Mouse (Mus musculus) megakaryocyte, embryonic 14.5 days (primary cell): ENCODE measurements at regions not wholly inside any gene's neighbourhood (a gene's known extent, or its start where the extent isn't known, plus 50 kb on each side); places are given as distances from the start of the nearest gene placed in this dataset.

ENCODE experiments used
- H3K27me3 ChIP-seq: replicated peaks from 2 replicates; pipeline ENCODE3; 2012; ENCODE audit warnings: inconsistent platforms
- H3K36me3 ChIP-seq: replicated peaks from 2 replicates; pipeline ENCODE3; 2012; ENCODE audit warnings: low read length, inconsistent platforms, mixed read lengths
- H3K4me1 ChIP-seq: 2 replicates; pipeline ENCODE4 v1.6.1; 2012; ENCODE audit warnings: inconsistent platforms
- H3K4me3 ChIP-seq: replicated peaks from 2 replicates; pipeline ENCODE3; 2012; ENCODE audit warnings: moderate library complexity, mild to moderate bottlenecking, inconsistent platforms
- H3K9me3 ChIP-seq: 2 replicates; pipeline ENCODE4 v1.6.1; 2012; ENCODE audit warnings: inconsistent platforms
- FLI1 ChIP-seq: IDR thresholded peaks from 2 replicates; pipeline ENCODE4 v1.6.1; 2012; ENCODE audit warnings: low read length, inconsistent platforms, mixed read lengths
- GATA1 ChIP-seq: IDR thresholded peaks from 3 replicates; pipeline ENCODE4 v1.6.1; 2012; ENCODE audit warnings: mixed read lengths, low read length, inconsistent platforms, borderline replicate concordance

DNA sequence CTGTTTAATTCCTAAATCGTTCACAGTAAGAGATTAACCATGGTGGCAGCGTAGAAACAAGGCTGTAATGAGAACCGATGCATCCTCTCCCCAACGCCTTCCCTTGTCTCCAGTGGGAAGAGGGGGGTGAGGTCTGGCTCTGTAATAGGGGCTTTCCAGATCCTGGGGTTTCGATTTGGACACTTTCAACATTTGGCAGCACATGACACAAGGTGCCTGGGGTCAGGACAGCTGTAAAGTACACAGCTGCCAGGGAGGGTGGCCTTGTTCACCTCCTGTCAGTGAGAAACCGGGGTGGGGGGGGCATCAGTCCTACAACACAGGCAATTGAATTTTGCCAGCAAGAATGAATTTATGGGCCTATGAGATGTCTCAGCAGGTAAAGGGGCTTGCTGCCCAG, 66.6 kb upstream of the Errfi1 start:
- no peak for TF ChIP-seq FLI1
- no peak for TF ChIP-seq GATA1
- Histone ChIP-seq H3K9me3 (no peaks in the 10 kb centered on the region), H3K36me3 (no peaks in the 10 kb centered on the region), H3K4me3 (no peak overlapping the region), H3K27me3 (peaks cover 35% of the 10 kb centered on the region), H3K4me1 (no peaks in the 10 kb centered on the region)

DNA sequence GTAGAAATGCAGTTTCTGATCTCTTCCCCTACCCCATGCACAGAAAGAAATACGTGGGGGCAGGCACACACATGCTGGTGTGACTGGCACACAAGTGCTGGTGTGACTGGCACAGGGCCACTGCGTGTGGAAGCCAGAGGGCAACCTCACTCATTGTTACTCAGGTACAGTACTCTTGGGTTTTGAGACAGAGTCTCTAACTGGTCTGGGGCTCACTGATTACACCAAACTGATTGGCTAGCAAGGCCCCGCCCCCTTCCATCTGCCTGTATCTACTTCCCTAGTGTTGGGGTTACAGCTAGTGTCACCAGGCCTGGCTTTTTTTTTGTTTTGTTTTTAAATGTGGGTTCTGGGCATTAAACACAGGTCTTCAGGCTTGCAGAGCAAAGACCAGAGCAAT, 67.1 kb upstream of the Errfi1 start:
- Histone ChIP-seq H3K36me3 (no peaks in the 10 kb centered on the region), H3K4me1 (no peaks in the 10 kb centered on the region), H3K4me3 (no peak overlapping the region), H3K27me3 (peaks cover 37% of the 10 kb centered on the region), H3K9me3 (no peaks in the 10 kb centered on the region)
- TF ChIP-seq GATA1 (no peak), FLI1 (no peak)

DNA sequence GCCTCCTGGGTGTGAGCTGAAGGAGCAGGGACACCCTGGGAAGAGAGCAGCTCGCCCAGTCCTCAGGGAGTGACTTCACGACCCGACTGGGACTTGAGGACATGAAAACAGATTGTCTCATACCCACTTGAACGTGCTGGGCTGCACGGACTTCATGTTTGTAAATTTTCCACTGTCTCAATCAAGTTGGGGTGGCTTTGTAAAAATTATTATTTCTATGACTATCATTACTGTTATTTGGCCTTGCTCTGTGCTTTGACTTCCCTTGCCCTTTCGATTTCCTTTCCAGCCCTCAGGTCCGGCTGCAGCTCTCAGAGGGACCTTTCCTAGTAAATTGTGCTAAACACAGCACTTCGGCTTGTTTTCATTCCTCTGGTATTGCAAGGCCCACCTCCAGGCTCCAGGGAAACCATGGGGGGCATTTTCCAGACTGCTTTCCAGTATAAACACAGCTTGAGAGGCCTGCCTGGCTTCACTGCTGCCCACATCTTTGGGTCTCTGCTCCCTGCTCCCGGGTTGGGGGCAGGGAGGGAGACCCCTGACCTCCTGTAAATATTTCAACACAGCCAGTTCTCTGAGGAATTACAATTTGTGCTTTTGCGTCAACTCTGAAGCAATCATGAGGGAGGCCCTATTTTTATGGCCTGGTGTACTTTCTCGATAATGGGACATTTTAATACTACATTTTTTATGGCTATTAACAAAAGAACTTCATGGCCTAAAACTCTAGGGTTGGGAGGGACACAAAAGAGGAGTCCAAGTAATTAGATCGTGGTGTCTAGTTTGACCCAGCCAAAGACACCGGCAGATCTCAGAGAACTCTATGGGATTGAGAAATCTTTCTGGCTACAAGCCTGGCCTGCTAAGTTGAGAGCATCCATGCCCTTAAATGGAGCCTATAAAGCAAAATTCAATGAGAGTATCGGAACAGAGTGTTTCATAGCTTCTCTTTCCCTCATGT, 68.9 kb upstream of the Errfi1 start:
- H3K9me3 ChIP-seq = no peaks in the 10 kb centered on the region
- H3K4me1 ChIP-seq = no peaks in the 10 kb centered on the region
- no peak for TF ChIP-seq GATA1
- TF ChIP-seq FLI1 = no peak
- no peak overlapping the region for H3K4me3 ChIP-seq
- peaks cover 42% of the 10 kb centered on the region for H3K27me3 ChIP-seq
- no peaks in the 10 kb centered on the region for H3K36me3 ChIP-seq

DNA sequence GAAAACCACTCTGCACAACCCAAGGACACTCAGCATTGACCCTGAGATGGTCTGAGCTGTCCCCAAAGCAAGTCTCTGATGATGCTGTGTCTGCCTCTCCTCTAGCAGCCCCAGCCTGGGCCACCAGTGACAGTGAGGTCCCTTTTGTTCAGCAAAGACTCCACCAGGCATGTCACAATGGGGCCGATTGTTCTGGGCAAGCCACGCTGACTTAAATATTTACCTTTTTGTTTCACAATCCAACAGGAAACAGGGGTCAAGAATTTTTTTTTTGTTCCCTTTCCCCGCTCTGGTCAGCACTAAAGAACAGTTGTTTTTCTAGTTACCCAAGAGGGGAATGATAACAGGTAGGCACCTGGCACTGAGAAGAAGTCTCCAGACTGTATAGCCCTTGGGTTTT, 72.4 kb upstream of the Errfi1 start:
- Histone ChIP-seq H3K36me3 (no peaks in the 10 kb centered on the region), H3K4me1 (no peaks in the 10 kb centered on the region), H3K9me3 (no peaks in the 10 kb centered on the region), H3K27me3 (peaks cover 32% of the 10 kb centered on the region), H3K4me3 (no peak overlapping the region)
- TF ChIP-seq FLI1 = no peak
- TF ChIP-seq GATA1 = no peak

DNA sequence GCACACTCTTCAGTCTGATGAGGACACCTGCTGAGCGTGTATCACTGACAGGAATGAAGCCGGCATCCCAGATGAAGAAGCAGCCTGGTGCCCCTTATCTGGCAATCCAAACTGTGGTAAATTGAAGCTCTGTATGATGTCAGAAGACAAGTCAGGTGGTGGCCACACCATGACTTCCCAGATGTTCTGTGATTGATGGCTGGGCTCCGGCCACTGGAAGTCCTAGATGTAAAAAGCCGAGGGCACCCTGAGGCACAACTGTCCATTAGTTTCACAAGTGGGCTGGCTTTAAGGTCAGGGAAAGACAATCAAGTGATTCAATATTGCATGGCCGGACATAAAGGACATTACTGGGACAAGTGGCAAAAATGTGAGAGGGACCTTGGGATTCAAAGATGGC, 74.4 kb upstream of the Errfi1 start:
- TF ChIP-seq GATA1 = no peak
- no peak for TF ChIP-seq FLI1
- Histone ChIP-seq H3K27me3 (peaks cover 33% of the 10 kb centered on the region), H3K4me3 (no peak overlapping the region), H3K9me3 (peaks cover 8% of the 10 kb centered on the region), H3K36me3 (no peaks in the 10 kb centered on the region), H3K4me1 (no peaks in the 10 kb centered on the region)

DNA sequence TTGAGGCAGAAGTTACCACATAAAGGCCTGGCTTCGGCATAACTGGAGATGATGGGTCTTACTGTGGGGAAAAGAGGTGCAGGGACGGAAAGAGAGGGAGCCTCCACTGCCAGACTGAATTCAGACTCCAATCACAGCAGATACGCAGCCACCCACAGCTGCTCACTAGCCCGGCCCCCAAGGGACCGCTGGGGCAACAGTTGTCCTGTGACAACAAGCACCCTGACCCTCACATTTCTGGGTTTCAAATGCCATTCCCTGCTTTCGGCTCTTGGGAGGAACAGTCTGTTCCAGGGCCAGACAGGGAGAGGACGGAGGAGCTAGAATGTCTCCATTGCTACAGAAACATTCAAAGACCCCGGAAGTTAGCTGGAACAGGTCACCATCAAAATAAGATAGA, 75.0 kb upstream of the Errfi1 start:
- no peaks in the 10 kb centered on the region for H3K36me3 ChIP-seq
- peaks cover 15% of the 10 kb centered on the region for H3K9me3 ChIP-seq
- no peak overlapping the region for H3K4me3 ChIP-seq
- no peak for TF ChIP-seq FLI1
- TF ChIP-seq GATA1 = no peak
- peaks cover 33% of the 10 kb centered on the region for H3K27me3 ChIP-seq
- H3K4me1 ChIP-seq = no peaks in the 10 kb centered on the region

DNA sequence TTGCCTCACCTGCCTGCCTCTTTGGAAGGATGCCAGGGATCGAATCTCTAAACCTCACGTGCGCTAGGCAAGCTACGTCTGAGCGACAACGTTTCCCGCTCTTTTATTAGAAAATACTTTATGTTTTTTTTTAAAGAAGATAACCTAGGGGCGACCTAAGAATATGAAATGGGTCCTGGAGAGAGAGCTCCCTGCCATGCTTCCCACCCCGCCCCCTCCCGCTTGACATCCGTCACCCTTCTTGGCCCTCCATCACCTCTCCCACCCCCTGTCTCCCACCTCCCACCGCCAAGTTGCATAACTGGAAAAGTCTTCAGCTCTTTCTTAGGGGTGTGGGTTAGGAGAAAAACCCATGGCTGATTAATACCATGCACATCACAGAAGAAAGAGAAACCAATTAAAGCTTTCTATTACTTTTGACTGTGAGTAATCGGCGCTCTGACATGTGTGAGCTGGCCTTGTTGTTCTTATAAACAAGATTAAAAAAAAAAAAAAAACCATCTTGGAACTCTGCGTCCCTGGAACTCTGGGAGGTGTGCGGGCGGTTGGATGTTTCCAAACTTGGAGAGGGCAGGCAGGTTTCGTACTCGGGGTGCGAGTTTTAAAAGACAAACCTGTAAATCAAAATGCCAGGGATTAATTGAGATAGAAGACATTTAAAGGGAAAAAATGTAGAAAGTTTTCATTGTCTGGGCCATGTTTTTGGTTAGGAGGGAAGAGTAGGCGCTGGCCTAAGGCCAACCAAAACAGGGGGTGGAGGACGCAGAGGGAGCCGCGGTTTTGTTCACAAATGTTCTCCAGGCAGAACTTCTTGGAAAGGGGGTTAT, 77.8 kb upstream of the Errfi1 start:
- no peaks in the 10 kb centered on the region for H3K4me1 ChIP-seq
- TF ChIP-seq FLI1 = no peak
- no peak for TF ChIP-seq GATA1
- no peak overlapping the region for H3K4me3 ChIP-seq

DNA sequence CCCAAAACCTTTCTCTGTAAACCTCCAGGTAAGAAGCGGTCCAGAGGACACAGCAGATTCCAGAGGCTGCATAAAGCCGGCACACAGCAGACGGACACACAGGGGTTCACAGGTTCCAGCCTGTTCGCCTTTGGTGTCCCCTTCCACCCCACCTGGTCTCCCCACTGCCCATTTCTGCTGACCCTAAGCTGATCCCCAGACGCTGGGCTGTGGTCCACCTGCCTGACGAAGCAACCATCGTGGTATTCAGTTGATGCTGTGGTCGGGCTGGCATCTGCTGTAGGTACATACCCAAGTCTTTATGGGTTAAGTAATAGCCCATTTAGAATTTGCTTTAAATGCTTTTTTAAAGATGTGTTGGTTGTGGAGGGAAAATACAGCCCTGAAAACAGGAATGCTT, 78.4 kb upstream of the Errfi1 start:
- Histone ChIP-seq H3K27me3 (peaks cover 15% of the 10 kb centered on the region), H3K4me3 (no peak overlapping the region), H3K36me3 (no peaks in the 10 kb centered on the region), H3K4me1 (no peaks in the 10 kb centered on the region), H3K9me3 (peaks cover 26% of the 10 kb centered on the region)
- TF ChIP-seq GATA1 (no peak), FLI1 (no peak)

More for the DNA sequence above, 77.8 kb upstream of the Errfi1 start:
- Histone ChIP-seq H3K36me3 (no peaks in the 10 kb centered on the region), H3K9me3 (peaks cover 26% of the 10 kb centered on the region), H3K27me3 (peaks cover 20% of the 10 kb centered on the region)

DNA sequence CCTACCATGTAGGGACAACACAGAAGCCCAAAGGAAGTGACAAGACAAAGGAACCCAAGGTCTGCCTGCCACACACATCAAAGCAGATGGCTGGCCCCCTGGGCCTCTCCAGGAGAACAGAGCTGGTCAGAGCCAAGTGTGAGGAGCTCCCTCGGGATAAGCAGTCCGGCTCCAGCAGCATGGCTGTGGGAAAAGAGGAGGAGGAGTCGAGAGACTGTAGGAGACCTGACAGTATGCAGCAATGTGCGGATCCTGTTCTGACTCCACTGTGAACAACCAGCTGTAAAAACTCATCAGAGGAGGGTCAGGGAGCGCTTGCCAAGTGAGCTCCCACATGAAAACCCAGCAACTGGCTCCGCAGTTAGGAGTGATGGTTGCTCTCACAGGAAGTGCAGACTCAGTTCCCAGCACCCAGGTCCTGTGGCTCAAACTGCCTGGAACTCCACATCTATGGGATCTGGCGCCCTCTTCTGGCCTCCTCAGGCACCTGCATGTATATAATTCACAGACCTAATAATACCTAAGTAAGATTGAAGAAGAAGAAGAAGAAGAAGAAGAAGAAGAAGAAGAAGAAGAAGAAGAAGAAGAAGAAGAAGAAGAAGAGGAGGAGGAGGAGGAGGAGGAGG, 79.3 kb upstream of the Errfi1 start:
- H3K4me3 ChIP-seq = no peak overlapping the region
- no peaks in the 10 kb centered on the region for H3K36me3 ChIP-seq
- TF ChIP-seq GATA1 (no peak), FLI1 (no peak)

More for the DNA sequence above, 79.3 kb upstream of the Errfi1 start:
- Histone ChIP-seq H3K27me3 (peaks cover 18% of the 10 kb centered on the region), H3K4me1 (no peaks in the 10 kb centered on the region), H3K9me3 (peaks cover 26% of the 10 kb centered on the region)
